Mouse (Mus musculus) embryonic facial prominence, embryonic 12.5 days (tissue): ENCODE data around the gene Krtcap3. TPM values are rescaled to one million over a fixed set of nuclear protein-coding genes. Genes with fewer than 3 reads are reported as not detected.
A peak's percentile ranks its signal among the peaks of the same experiment; 100 is the strongest.
"Not testable (repeated sequence)": the region's sequence is repeated elsewhere in the genome, so short reads cannot be mapped to it uniquely, and the experiment has no call there.

Experiments
- ATAC-seq: fragments of 200-750 bp; cut with Nextera tagmentation; 2 replicates; pipeline ENCODE4 v1.8.0; 2017; ENCODE audit not compliant: insufficient number of reproducible peaks, insufficient read depth, low FRiP score, low TSS enrichment
- H3K27ac ChIP-seq: fragments of 300-500 bp; sonication (generic); 2 replicates; pipeline ENCODE4 v1.5.1; 2016; ENCODE audit warnings: mild to moderate bottlenecking
- H3K27me3 ChIP-seq: fragments of 300-500 bp; sonication (generic); 2 replicates; pipeline ENCODE4 v1.6.1; 2016; ENCODE audit warnings: mild to moderate bottlenecking, moderate library complexity
- H3K36me3 ChIP-seq: fragments of 300-500 bp; sonication (generic); 2 replicates; pipeline ENCODE4 v1.6.1; 2016; ENCODE audit warnings: mild to moderate bottlenecking
- H3K4me1 ChIP-seq: fragments of 300-500 bp; sonication (generic); 2 replicates; pipeline ENCODE4 v1.6.1; 2016
- H3K4me2 ChIP-seq: fragments of 300-500 bp; sonication (generic); replicated peaks from 2 replicates; pipeline ENCODE4 v1.6.1; 2016; ENCODE audit warnings: mild to moderate bottlenecking, moderate library complexity
- H3K4me3 ChIP-seq: fragments of 300-500 bp; sonication (generic); 2 replicates; pipeline ENCODE4 v1.5.1; 2016; ENCODE audit warnings: mild to moderate bottlenecking
- H3K9ac ChIP-seq: fragments of 300-500 bp; sonication (generic); 2 replicates; pipeline ENCODE4 v1.6.1; 2016; ENCODE audit warnings: mild to moderate bottlenecking, moderate library complexity
- H3K9me3 ChIP-seq: fragments of 300-500 bp; sonication (generic); 2 replicates; pipeline ENCODE4 v1.6.1; 2016; ENCODE audit warnings: mild to moderate bottlenecking, moderate library complexity
- WGBS: fragments of 180-500 bp; shearing (Covaris S2); methylation state at CpG from one replicate; pipeline ENCODE4 v1.1.7; 2016; 5-methylcytosine and 5-hydroxymethylcytosine counted together
- polyA plus RNA-seq: library from polyadenylated mRNA; unstranded; fragments of >200 nt; fragmentation: Nextera tagmentation; extraction: Ambion mirVana; gene quantifications from 2 replicates; pipeline ENCODE4 v1.2.1, GENCODE M21; 2016

Krtcap3 gene
- polyA plus RNA-seq: 14.7 and 18.6 TPM in 2 replicates

DNA sequence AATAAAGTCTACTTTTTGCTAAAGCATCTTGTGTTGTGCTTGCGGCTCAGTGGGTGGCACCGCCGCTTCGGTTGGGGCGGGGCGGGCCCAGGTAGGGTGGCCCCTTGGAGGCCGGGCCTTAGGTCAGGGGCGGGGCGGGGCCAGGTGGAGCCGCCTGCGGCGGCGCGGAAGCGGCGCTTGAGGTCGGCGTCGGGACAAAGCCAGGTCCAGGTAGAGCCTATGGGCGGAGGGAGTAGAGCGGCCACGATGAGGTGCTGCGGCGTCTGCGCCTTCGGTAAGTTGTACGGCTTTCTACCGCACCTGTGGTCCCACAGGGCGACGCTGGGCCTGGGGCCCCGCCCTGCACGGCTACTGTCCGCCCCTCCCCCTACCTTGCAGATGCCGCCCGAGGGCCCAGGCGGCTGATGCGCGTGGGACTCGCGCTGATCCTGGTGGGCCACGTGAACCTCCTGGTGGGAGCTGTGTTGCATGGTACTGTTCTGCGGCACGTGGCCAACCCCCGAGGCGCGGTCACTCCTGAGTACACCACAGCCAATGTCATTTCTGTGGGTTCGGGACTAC lies at the start of gene Krtcap3:
Gene Krtcap3 (plus strand): TSS at position 151 of the 561 bp plus-strand sequence.
- Histone ChIP-seq H3K4me1 (peaks cover 32% of the 10 kb centered on the region), H3K4me3 (peak within 1 kb of the TSS; percentile 31), H3K4me2 (peak within 1 kb of the TSS; percentile 49), H3K36me3 (peaks cover 85% of the 10 kb centered on the region), H3K9ac (peak within 1 kb of the TSS; percentile 50), H3K27me3 (no peaks in the 10 kb centered on the region), H3K9me3 (no peaks in the 10 kb centered on the region), H3K27ac (peak within 1 kb of the TSS; percentile 72)
- 10% methylated on average over 47 of the region's 47 CpGs for WGBS
- 0 out of 2 replicates have a peak, but pooled peaks have one; percentile 45 for ATAC-seq

DNA sequence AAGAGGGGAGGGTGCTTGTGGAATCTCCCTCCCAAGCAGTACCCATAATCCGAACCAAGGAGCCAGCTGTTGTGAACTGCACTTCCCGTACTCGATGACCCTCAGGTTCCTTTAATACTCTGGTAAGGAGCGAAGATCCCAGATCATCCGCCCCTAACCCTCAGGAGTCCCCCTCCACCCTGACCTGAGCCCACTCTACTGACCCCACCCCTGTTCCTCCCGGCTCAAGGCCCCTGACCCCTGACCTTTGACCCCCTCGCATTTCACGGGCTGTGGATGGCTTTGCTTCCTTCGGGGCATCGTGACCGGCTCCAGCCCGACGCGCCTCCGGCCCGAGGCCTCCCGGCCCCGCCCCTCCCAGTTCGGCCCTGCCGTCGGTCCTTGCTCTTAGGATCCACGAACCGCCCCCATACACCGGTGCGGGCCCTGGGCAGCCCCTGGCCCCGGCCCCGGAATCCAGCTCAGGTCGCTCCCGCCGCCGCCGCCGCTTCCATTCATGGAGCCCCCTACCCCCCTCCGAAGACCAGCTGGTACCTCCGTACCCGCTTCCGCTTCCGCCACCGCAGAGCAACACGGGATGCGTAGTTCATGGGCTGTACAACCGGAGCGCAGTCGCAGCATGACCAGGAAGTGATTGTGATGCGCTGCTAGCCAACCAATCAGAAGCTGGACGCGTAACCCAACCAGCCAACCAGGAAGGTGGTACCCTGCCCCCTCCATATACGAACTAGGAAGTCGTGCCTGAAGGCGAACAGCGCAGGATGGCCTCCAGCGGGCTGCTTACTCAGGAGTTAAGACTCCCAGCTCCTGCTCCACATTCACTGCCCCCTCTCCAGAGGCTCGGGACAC lies 49.5 kb upstream of the Krtcap3 start, which contains the start of gene Zfp513:
Gene Zfp513 (minus strand): TSS at position 562 of the 849 bp plus-strand sequence.
- H3K9ac ChIP-seq: peak within 1 kb of the TSS; percentile 89
- H3K36me3 ChIP-seq: peaks cover 75% of the 10 kb centered on the region
- H3K9me3 ChIP-seq: peaks cover 4% of the 10 kb centered on the region; the same call in 1 of the 2 replicates
- H3K4me2 ChIP-seq: peak within 1 kb of the TSS; percentile 78
- WGBS: under 1% methylated on average over 53 of the region's 53 CpGs
- no peaks in the 10 kb centered on the region for H3K27me3 ChIP-seq
- peak within 1 kb of the TSS; percentile 88 for H3K27ac ChIP-seq
- H3K4me1 ChIP-seq: peaks cover 15% of the 10 kb centered on the region; the same call in 1 of the 2 replicates
- H3K4me3 ChIP-seq: peak within 1 kb of the TSS; percentile 82
- peak; percentile 98 for ATAC-seq

DNA sequence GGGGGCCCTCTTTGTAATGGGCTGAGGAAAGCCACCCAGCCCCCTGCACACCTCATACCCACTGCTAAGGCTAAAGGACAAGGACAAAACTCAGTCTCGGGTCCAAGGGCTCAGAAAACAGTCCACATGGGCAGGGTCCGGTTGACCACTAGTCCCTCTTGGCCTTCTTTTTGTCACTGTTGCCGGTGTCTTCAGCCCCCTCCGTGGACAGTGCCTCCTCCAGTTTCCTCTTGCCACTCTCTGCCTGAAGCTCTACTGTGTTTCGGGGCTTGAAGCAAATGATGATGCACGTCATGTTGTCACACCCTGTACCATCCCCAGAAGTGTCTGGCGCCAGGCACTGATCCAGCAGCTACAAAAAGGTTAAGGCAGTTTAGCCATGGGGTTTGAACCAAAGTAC lies 48.6 kb upstream of the Krtcap3 start:
- ATAC-seq: no peak

DNA sequence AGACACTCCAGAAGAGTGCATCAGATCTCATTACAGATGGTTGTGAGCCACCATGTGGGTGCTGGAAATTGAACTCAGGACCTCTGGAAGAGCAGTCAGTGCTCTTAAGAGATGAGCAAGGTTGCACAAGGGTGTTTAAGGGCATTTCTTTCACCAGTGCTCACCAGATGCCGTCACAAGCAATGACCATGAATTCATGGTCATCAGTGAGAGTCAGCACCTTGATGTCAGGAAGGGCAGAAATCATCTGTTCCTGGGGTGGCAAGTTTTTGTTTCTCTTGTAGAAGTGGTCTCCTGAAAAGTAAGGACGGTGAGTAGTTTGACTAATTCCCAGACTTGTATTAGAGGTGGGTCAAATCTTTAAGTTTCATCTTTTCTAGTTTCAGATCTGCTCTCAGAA lies 47.6 kb upstream of the Krtcap3 start:
- H3K9ac ChIP-seq: no peak overlapping the region
- H3K4me3 ChIP-seq: no peak overlapping the region
- no peak overlapping the region for H3K4me2 ChIP-seq
- ATAC-seq: no peak
- no peaks in the 10 kb centered on the region for H3K27me3 ChIP-seq
- H3K27ac ChIP-seq: no peak overlapping the region
- H3K9me3 ChIP-seq: peaks cover 4% of the 10 kb centered on the region; the same call in 1 of the 2 replicates
- peaks cover 15% of the 10 kb centered on the region; the same call in 1 of the 2 replicates for H3K4me1 ChIP-seq
- H3K36me3 ChIP-seq: peaks cover 69% of the 10 kb centered on the region
- WGBS: 94% methylated on average over 2 of the region's 2 CpGs

More for the DNA sequence above, 48.6 kb upstream of the Krtcap3 start:
- Histone ChIP-seq H3K9me3 (peaks cover 4% of the 10 kb centered on the region; the same call in 1 of the 2 replicates), H3K27me3 (no peaks in the 10 kb centered on the region), H3K27ac (peak overlapping the region; percentile 88; the same call in 1 of the 2 replicates), H3K9ac (peak overlapping the region; percentile 61; the same call in 1 of the 2 replicates), H3K4me2 (peak overlapping the region; percentile 64), H3K4me3 (peak overlapping the region; percentile 82), H3K36me3 (peaks cover 75% of the 10 kb centered on the region), H3K4me1 (peaks cover 15% of the 10 kb centered on the region; the same call in 1 of the 2 replicates)
- WGBS: 86% methylated on average over 7 of the region's 7 CpGs

DNA sequence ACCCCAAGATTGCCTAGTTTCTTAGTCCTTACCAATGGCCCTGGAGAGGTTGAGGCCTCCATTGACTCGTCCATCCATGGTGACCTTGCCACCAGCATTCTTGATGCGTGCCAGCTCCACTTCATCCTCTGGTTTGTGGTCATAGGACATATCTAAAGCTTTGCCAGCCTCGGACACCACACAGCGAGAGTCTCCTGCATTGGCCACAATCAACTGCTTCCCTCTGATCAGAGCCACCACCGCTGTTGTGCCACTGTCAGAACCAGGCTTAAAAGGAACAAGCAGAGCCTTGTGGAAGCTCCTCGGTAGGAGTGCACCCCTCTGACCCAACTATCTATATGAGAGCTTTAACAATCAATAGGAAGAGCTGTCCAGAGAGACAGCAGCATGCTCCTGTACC lies 47.1 kb upstream of the Krtcap3 start:
- no peak overlapping the region for H3K27ac ChIP-seq
- no peak for ATAC-seq
- 92% methylated on average over 6 of the region's 6 CpGs for WGBS
- H3K36me3 ChIP-seq: peaks cover 63% of the 10 kb centered on the region
- peaks cover 4% of the 10 kb centered on the region; the same call in 1 of the 2 replicates for H3K9me3 ChIP-seq
- H3K4me1 ChIP-seq: peaks cover 15% of the 10 kb centered on the region; the same call in 1 of the 2 replicates
- no peak overlapping the region for H3K4me3 ChIP-seq
- H3K27me3 ChIP-seq: no peaks in the 10 kb centered on the region
- no peak overlapping the region for H3K4me2 ChIP-seq
- H3K9ac ChIP-seq: no peak overlapping the region

DNA sequence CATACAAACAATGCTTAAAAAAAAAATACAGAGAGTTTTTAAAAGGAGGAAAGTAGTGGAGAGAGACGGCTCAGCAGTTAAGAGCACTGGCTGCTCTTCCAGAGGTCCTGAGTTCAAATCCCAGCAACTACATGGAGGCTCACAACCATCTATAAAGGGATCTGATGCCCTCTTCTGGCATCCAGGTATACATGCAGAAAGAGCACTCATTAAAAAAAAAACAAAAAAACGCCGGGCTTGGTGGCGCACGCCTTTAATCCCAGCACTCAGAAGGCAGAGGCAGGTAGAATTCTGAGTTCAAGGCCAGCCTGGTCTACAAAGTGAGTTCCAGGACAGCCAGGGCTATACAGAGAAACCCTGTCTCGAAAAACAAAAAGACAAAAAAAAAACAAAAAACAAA lies 34.9 kb upstream of the Krtcap3 start:
- H3K4me1 ChIP-seq, H3K4me3 ChIP-seq, ATAC-seq, H3K9me3 ChIP-seq, H3K4me2 ChIP-seq, H3K27ac ChIP-seq, H3K36me3 ChIP-seq, H3K9ac ChIP-seq, H3K27me3 ChIP-seq: not testable (repeated sequence)
- WGBS: 90% methylated on average over 6 of the region's 6 CpGs

DNA sequence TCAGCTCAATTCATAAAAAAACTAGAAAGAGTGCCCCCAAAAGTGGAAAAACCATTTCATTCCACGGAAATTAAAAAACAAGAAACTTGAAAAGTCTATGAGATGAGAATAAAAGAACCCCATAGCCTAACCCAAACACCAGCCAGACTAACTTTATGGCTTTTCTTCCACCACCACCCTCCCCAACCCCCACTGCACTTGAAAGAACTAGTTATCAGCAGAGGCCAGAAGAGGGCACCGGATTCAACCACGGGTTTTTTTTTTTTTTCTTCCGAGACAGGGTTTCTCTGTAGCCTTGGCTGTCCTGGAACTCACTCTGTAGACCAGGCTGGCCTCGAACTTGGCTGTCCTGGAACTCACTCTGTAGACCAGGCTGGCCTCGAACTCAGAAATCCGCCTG lies 33.2 kb upstream of the Krtcap3 start:
- H3K4me3 ChIP-seq: no peak overlapping the region
- H3K9ac ChIP-seq: no peak overlapping the region
- no peaks in the 10 kb centered on the region for H3K36me3 ChIP-seq
- no peaks in the 10 kb centered on the region for H3K27me3 ChIP-seq
- H3K4me1 ChIP-seq: peaks cover 6% of the 10 kb centered on the region
- no peak overlapping the region for H3K27ac ChIP-seq
- no peak for ATAC-seq
- no peaks in the 10 kb centered on the region for H3K9me3 ChIP-seq
- WGBS: 74% methylated on average over 7 of the region's 7 CpGs
- H3K4me2 ChIP-seq: no peak overlapping the region

DNA sequence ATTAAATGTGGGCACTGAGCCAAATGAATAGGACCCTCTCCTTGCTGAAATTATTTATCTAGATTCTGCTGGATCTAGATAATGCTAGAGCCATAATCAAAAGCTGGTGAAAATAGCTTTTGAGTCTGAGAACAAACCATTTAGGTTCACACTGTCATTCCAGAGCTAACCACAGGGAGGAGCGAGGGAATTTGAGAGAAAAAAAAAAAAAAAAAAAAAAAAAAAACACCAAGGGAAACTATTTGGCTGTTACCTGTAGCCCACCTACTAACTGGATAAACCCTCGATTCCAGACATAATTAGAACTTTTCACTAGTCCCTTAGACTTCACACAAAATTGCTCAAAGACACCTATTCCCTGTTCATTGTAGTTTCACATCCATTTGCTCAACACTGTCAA lies 32.4 kb upstream of the Krtcap3 start:
- ATAC-seq: no peak
- H3K9ac ChIP-seq: no peak overlapping the region
- WGBS: 0% methylated on average over 2 of the region's 2 CpGs
- no peaks in the 10 kb centered on the region for H3K27me3 ChIP-seq
- peaks cover 6% of the 10 kb centered on the region for H3K4me1 ChIP-seq
- peak overlapping the region; percentile 100 for H3K4me3 ChIP-seq
- no peak overlapping the region for H3K27ac ChIP-seq
- peak overlapping the region; percentile 82 for H3K4me2 ChIP-seq
- no peaks in the 10 kb centered on the region for H3K9me3 ChIP-seq
- no peaks in the 10 kb centered on the region for H3K36me3 ChIP-seq

DNA sequence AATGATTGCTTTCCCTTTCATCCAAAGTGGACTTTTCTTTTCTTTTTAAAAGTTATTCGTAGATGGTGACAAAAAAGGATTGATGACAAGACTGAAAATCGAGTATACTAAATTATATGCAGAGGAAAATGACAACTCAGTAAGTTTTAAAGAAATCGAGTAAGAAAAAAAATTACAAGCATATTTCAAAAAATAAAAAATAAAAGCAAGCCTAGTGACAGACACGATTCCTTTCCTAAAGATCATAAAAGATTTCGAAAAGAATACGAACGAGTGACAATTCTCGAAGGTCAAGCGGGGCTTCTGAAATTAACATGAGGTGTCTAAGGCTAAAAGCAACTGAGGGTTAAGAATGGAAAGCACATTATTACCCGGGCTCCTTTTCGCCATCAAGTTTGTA lies 32.0 kb upstream of the Krtcap3 start:
- H3K9me3 ChIP-seq: no peaks in the 10 kb centered on the region
- H3K4me3 ChIP-seq: peak overlapping the region; percentile 100
- no peaks in the 10 kb centered on the region for H3K36me3 ChIP-seq
- H3K9ac ChIP-seq: peak overlapping the region; percentile 92
- peaks cover 6% of the 10 kb centered on the region for H3K4me1 ChIP-seq
- no peaks in the 10 kb centered on the region for H3K27me3 ChIP-seq
- no peak for ATAC-seq
- H3K4me2 ChIP-seq: peak overlapping the region; percentile 82
- peak overlapping the region; percentile 94 for H3K27ac ChIP-seq
- 2% methylated on average over 11 of the region's 11 CpGs for WGBS

DNA sequence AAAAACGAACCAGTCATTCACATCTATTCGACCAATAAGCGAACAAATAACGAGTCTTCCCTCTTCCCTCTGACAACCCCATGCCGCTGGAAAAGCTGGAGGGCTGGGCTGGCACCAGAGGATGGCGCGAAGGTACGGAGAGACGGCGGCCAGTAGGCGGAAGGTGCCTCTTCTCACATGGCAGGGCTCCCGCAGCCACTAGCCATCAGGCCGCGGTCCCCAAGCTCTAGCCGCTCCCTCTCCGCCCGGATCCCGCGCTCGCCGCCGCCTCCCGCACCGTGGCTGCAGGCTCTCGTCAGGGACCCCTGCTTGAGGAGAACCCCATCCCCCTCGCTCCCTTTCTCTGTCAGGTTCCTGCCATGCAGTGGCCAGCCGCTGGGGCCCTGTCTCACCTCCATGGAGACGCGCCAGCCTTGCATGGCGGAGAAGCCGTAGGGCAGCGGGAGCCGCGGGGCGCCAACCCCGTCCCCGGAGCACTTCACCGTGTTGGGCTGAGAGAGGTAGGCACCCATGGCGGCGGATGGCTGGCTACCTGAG lies 31.5 kb upstream of the Krtcap3 start:
- ATAC-seq: peak; percentile 74
- H3K9me3 ChIP-seq: no peaks in the 10 kb centered on the region
- H3K4me2 ChIP-seq: peak overlapping the region; percentile 82
- H3K36me3 ChIP-seq: no peaks in the 10 kb centered on the region
- H3K4me3 ChIP-seq: peak overlapping the region; percentile 100
- H3K27me3 ChIP-seq: no peaks in the 10 kb centered on the region
- H3K4me1 ChIP-seq: peaks cover 6% of the 10 kb centered on the region
- WGBS: under 1% methylated on average over 40 of the region's 40 CpGs
- H3K9ac ChIP-seq: peak overlapping the region; percentile 92
- H3K27ac ChIP-seq: peak overlapping the region; percentile 94

DNA sequence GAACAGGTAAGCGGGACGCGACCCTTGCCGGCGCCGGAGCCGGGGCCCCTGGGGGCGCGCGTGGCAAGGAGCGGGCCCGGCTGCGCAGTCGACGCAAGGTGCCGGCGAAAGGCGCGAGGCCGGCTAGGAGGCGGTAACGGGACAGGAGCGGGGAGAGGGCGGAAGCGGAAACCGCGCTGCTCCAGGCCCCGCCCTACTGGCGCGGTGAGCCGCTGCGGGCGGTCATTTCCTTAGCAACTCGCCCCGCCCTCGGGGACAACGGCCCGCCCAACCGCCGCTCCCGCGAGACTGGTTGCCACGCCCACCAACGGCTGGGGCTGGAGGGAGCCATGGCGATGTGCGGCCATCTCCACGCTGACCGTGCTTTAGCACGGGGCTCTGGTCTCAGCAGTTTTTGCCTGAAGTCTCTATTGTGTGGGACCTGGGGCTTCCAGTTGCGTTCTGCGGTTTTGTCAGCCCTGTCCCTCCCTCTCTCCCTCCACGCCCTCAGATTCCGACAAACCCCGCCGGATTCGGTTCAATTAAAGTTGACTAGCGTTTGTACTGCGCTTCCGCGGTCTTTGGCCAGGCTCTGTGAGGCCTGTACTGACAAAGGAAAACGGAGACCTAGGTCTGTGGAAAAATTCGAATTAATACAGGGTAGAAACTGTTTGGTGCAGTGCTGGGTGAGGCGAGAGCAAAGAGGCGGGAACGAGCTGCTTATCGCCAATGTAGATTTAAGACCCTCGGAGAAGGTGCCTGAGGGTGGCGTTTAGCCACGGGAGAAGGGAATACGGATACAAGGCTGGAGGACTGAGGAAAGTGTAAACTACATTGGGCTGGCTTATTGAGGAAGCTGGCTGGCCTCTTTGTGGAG lies 30.8 kb upstream of the Krtcap3 start, which contains the start of gene Ppm1g:
Gene Ppm1g (minus strand): TSS at position 240 of the 856 bp plus-strand sequence.
- H3K27ac ChIP-seq: peak within 1 kb of the TSS; percentile 94
- under 1% methylated on average over 70 of the region's 70 CpGs for WGBS
- H3K9me3 ChIP-seq: no peaks in the 10 kb centered on the region
- ATAC-seq: peak; percentile 92
- peaks cover 6% of the 10 kb centered on the region for H3K4me1 ChIP-seq
- peak within 1 kb of the TSS; percentile 92 for H3K9ac ChIP-seq
- no peaks in the 10 kb centered on the region for H3K36me3 ChIP-seq
- H3K27me3 ChIP-seq: no peaks in the 10 kb centered on the region
- peak within 1 kb of the TSS; percentile 100 for H3K4me3 ChIP-seq
- H3K4me2 ChIP-seq: peak within 1 kb of the TSS; percentile 82
